Mouse (Mus musculus) neural tube, embryonic 14.5 days (tissue): ENCODE data around the gene Snrpd3. TPM values are rescaled to one million over a fixed set of nuclear protein-coding genes. Genes with fewer than 3 reads are reported as not detected.
"Not testable (repeated sequence)": the region's sequence is repeated elsewhere in the genome, so short reads cannot be mapped to it uniquely, and the experiment has no call there.

Experiments
- ATAC-seq: fragments of 200-750 bp; cut with Nextera tagmentation; 2 replicates; pipeline ENCODE4 v1.8.0; 2017; ENCODE audit warnings: low read depth, mild to moderate bottlenecking, moderate TSS enrichment, moderate library complexity
- H3K27ac ChIP-seq: fragments of 300-500 bp; sonication (generic); 2 replicates; pipeline ENCODE4 v1.5.1; 2014; ENCODE audit warnings: low read depth, mild to moderate bottlenecking, control low read depth, low read length, moderate library complexity, mixed read lengths
- H3K27me3 ChIP-seq: fragments of 300-500 bp; sonication (generic); 2 replicates; pipeline ENCODE4 v1.6.1; 2014; ENCODE audit warnings: low read length; ENCODE audit not compliant: control insufficient read depth, insufficient read depth
- H3K36me3 ChIP-seq: fragments of 300-500 bp; sonication (generic); 2 replicates; pipeline ENCODE4 v1.6.1; 2014; ENCODE audit warnings: low read length, mixed read lengths; ENCODE audit not compliant: control insufficient read depth, insufficient read depth
- H3K4me1 ChIP-seq: fragments of 300-500 bp; sonication (generic); 2 replicates; pipeline ENCODE4 v1.6.1; 2014; ENCODE audit warnings: low read length; ENCODE audit not compliant: control insufficient read depth, insufficient read depth
- H3K4me2 ChIP-seq: fragments of 300-500 bp; sonication (generic); 2 replicates; pipeline ENCODE4 v1.6.1; 2014; ENCODE audit warnings: mild to moderate bottlenecking, low read depth, low read length, control low read depth
- H3K4me3 ChIP-seq: fragments of 300-500 bp; sonication (generic); 2 replicates; pipeline ENCODE4 v1.5.1; 2014; ENCODE audit warnings: low read depth, low read length, control low read depth, mixed read lengths
- H3K9ac ChIP-seq: fragments of 300-500 bp; sonication (generic); replicated peaks from 2 replicates; pipeline ENCODE4 v1.6.1; 2014; ENCODE audit warnings: low read depth, mild to moderate bottlenecking, control low read depth, low read length, mixed read lengths
- H3K9me3 ChIP-seq: fragments of 300-500 bp; sonication (generic); 2 replicates; pipeline ENCODE4 v1.6.1; 2016; ENCODE audit warnings: low read length; ENCODE audit not compliant: control insufficient read depth
- WGBS: fragments of 180-500 bp; shearing (Covaris S2); extraction: QIAGEN DNeasy Blood & Tissue Kit; methylation state at CpG from one replicate; pipeline ENCODE4 v1.1.7; 2014; 5-methylcytosine and 5-hydroxymethylcytosine counted together
- polyA plus RNA-seq: library from polyadenylated mRNA; unstranded; fragments of >200 nt; fragmentation: Nextera tagmentation; extraction: Ambion mirVana; gene quantifications from 2 replicates; pipeline ENCODE4 v1.2.1, GENCODE M21; 2014

Snrpd3 gene
- polyA plus RNA-seq, 1 experiment from 2014 or later: 113 TPM

DNA sequence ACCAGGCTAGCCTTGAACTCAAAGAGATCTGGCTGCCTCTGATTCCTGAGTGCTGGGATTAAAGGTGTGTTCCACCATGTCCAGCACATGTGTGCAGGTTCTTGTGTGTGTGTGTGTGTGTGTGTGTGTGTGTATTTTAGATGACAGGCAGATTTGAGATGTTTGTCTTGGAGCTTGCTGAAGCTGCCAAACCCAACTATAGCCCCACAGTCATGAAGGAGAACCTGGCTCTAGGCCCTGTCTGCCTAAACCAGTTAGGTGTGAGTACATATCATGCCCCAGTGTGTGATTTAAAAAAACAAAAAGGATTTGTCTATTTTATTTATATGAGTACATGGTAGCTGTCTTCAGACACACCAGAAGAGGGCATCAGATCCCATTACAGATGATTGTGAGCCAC is 21.4 kb upstream of the Snrpd3 start:
- Histone ChIP-seq H3K36me3 (no peaks in the 10 kb centered on the region), H3K4me1 (no peaks in the 10 kb centered on the region)
- no peak for ATAC-seq

DNA sequence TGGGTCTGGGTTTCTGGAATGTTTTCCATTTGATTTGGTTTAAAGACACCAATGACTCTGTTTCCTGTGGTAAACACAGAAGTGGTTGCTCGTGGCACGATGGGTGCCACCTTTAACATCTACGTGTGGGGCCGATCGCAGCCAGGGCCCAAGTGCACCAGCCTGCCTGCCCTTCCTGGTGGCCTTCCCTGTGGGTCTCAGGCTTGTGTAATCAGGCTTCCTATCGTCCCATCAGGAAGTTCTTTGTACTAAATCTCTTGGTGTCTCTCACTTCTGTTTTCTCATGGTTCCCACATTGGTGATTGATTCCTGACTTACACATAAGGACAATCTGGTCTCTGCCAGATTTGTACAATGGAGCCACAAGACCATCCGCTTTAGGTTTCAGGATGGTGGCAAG is 18.1 kb upstream of the Snrpd3 start:
- not testable (repeated sequence) for H3K4me2 ChIP-seq, H3K27me3 ChIP-seq, H3K36me3 ChIP-seq, H3K4me1 ChIP-seq, H3K9ac ChIP-seq, ATAC-seq, H3K9me3 ChIP-seq, H3K4me3 ChIP-seq, H3K27ac ChIP-seq
- WGBS: 91% methylated on average over 7 of the region's 7 CpGs

More for the DNA sequence above, 21.4 kb upstream of the Snrpd3 start:
- Histone ChIP-seq H3K27me3 (no peaks in the 10 kb centered on the region), H3K4me2 (no peak overlapping the region), H3K9me3 (no peaks in the 10 kb centered on the region), H3K4me3 (no peak overlapping the region), H3K27ac (no peak overlapping the region), H3K9ac (no peak overlapping the region)

DNA sequence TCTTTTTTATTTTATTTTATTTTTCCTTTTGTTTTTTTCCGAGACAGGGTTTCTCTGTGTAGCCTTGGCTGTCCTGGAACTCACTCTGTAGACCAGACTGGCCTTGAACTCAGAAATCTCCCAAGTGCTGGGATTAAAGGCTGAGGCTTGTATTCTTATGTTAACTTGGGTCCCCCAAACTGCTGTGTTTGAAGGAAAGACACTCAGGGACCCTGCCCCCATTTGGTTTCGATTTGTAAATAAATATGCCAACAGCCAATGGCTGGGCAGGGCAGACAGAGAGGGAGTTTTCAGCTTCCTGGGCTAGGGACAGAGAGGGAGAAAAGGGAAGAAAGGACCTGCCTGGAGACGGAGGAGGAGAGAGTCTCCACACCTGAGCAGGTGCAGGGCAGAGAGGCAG is 17.6 kb upstream of the Snrpd3 start:
- no peak for ATAC-seq
- 44% methylated on average over 3 of the region's 3 CpGs for WGBS

DNA sequence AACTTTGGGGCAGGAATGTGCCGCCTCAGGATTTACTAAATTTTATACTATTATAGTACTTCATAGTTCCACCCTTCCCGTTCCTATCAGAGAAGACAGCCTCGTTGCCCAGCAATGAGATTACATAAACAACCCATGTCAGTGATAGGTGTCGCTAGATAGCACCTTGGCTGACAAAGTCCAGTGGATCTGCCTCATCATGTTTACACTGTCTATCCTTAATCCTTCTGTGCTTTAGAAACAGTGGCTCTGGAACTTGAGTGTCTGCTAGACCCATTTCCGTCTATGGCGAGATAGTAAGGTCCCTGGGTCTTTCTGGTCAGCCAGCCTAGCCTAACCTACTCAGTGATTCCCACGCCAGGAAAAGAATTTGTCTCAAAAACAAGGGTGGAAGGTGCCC is 17.0 kb upstream of the Snrpd3 start:
- H3K27ac ChIP-seq: no peak overlapping the region
- no peak overlapping the region for H3K4me2 ChIP-seq
- H3K36me3 ChIP-seq: no peaks in the 10 kb centered on the region
- H3K4me3 ChIP-seq: no peak overlapping the region
- H3K9me3 ChIP-seq: no peaks in the 10 kb centered on the region
- WGBS: 77% methylated on average over 7 of the region's 7 CpGs
- H3K4me1 ChIP-seq: no peaks in the 10 kb centered on the region
- no peak overlapping the region for H3K9ac ChIP-seq
- ATAC-seq: no peak
- H3K27me3 ChIP-seq: no peaks in the 10 kb centered on the region

More for the DNA sequence above, 17.6 kb upstream of the Snrpd3 start:
- H3K27me3 ChIP-seq: no peaks in the 10 kb centered on the region
- no peak overlapping the region for H3K9ac ChIP-seq
- H3K9me3 ChIP-seq: no peaks in the 10 kb centered on the region
- no peak overlapping the region for H3K4me2 ChIP-seq
- no peak overlapping the region for H3K27ac ChIP-seq
- no peak overlapping the region for H3K4me3 ChIP-seq
- no peaks in the 10 kb centered on the region for H3K36me3 ChIP-seq
- no peaks in the 10 kb centered on the region for H3K4me1 ChIP-seq

DNA sequence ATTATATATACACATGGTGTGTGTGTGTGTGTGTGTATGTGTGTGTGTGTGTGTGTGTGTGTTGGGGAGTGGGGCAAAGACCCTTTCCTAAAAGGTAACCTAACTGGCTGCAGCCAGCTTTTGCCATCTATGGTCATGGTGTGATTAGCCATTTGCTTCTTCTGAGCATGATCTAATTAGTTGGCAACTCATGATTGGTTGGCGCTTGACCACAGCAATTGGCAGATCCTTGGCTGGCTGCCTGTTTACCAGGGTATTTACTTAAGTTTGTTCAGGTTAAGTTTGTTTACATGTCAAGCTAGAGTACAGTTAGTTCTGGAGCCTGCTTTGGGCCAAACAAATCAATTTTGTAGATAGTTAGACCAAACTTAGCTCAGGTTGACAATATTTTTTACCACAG is 15.7 kb upstream of the Snrpd3 start:
- H3K4me3 ChIP-seq: no peak overlapping the region
- WGBS: 100% methylated on average over 1 of the region's 1 CpGs
- no peak overlapping the region for H3K27ac ChIP-seq

DNA sequence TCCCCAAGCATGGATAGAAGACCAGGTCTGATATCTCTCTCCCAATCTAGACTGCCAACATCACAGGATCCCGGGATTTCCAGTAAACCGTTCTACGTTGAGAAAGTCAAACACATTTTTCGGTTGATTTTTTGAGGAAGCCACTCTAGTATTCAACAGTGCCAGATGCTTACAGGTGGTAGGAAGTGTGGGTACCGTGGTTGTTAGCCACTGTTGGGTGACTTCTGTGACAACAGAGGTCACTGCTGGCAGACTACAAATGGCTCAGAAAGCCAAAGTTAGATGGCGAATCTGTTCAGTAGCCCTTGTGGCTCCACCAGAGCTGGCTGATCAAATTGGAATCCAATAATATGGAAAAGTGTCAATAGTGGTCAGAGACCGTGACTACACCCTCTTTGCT is 13.7 kb upstream of the Snrpd3 start:
- WGBS: 92% methylated on average over 7 of the region's 7 CpGs

More for the DNA sequence above, 15.7 kb upstream of the Snrpd3 start:
- no peaks in the 10 kb centered on the region for H3K4me1 ChIP-seq
- no peaks in the 10 kb centered on the region for H3K27me3 ChIP-seq
- ATAC-seq: no peak
- H3K4me2 ChIP-seq: no peak overlapping the region
- no peaks in the 10 kb centered on the region for H3K9me3 ChIP-seq
- no peak overlapping the region for H3K9ac ChIP-seq
- H3K36me3 ChIP-seq: no peaks in the 10 kb centered on the region

DNA sequence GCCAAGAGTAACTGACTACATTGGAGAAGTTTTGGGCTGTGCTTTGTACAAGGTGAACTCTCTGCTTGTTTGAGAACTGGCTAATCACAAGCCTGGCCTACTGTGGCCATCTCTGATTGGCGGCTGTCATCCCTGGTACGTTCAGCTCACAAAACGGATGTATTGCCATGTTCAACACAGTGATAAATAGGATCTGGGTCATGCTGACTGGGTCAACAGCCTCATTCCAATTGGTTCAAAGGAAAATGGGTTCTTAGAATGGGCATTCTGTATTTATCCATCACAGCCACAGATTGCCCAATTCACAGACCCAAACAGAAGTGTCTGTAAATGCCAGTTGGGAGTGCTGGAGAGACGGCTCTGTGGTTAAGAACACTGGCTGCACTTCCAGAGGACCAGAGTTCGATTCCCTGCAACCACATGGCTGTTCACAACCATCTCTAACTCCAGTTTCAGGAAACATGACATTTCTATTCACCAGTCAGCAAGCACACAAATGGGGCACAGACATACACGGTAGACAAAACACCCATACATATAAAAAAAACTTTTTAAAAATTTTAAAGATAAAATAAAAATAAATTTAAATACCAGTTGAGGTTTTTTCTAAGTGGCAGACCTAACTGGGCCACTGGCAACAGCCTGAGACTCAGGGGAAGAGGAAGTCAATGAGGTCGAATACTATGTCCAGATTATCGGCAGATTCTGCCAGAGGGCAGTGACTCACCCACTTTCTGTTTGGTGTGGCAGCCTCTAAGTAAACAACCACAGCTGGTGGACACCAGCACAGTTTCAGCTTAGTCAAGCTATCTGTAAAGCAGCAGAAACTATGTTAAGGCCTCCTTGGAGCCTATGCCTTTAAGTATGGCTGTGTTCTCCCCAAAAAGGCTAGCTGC is 12.9 kb upstream of the Snrpd3 start:
- no peak overlapping the region for H3K9ac ChIP-seq
- WGBS: 88% methylated on average over 8 of the region's 8 CpGs
- no peaks in the 10 kb centered on the region for H3K4me1 ChIP-seq
- H3K27me3 ChIP-seq: no peaks in the 10 kb centered on the region
- no peak overlapping the region for H3K4me2 ChIP-seq
- H3K9me3 ChIP-seq: no peaks in the 10 kb centered on the region
- no peak overlapping the region for H3K4me3 ChIP-seq
- H3K36me3 ChIP-seq: peaks cover 24% of the 10 kb centered on the region
- ATAC-seq: no peak
- no peak overlapping the region for H3K27ac ChIP-seq

More for the DNA sequence above, 13.7 kb upstream of the Snrpd3 start:
- no peaks in the 10 kb centered on the region for H3K27me3 ChIP-seq
- no peak overlapping the region for H3K4me2 ChIP-seq
- ATAC-seq: no peak
- peaks cover 18% of the 10 kb centered on the region for H3K36me3 ChIP-seq
- no peak overlapping the region for H3K27ac ChIP-seq
- H3K4me1 ChIP-seq: no peaks in the 10 kb centered on the region
- no peak overlapping the region for H3K4me3 ChIP-seq
- no peaks in the 10 kb centered on the region for H3K9me3 ChIP-seq
- H3K9ac ChIP-seq: no peak overlapping the region

DNA sequence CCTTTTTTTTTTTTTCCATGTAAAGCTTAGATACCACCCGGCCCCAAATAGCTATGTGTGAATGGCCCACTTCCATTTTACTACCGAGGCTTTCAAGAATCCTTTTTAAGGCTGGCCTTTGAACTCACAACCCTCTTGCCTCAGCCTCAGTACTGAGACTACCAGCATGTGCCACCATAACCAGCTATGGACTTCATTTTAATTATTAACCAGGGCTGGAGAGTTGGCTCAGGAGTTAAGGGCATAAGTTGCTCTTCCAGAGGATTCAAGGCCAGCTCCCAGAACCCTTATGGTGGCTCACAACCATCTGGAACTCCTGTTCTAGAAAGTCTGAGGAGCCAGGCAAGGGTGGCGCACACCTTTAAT is 12.2 kb upstream of the Snrpd3 start:
- Histone ChIP-seq H3K4me3 (no peak overlapping the region), H3K27me3 (no peaks in the 10 kb centered on the region), H3K9me3 (no peaks in the 10 kb centered on the region), H3K4me2 (no peak overlapping the region), H3K4me1 (no peaks in the 10 kb centered on the region), H3K27ac (no peak overlapping the region), H3K36me3 (peaks cover 31% of the 10 kb centered on the region), H3K9ac (no peak overlapping the region)
- 64% methylated on average over 3 of the region's 3 CpGs for WGBS
- no peak for ATAC-seq

DNA sequence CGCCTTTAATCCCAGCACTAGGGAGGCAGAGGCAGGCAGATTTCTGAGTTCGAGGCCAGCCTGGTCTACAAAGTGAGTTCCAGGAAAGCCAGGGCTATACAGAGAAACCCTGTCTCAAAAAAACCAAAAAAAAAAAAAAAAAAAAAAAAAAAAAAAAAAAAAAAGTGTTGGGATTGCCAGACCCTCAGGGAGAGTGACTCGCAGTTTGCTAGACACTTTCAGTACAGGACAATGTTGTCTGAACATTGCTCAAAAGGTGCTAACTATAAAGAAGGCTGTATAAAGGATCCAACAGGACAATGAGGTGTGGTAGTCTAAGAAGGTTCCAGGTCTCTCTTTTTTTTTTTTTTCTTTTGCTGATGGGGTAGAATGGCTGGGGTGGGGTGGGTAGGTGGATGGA is 11.4 kb upstream of the Snrpd3 start:
- H3K36me3 ChIP-seq: peaks cover 35% of the 10 kb centered on the region
- H3K4me1 ChIP-seq, H3K9ac ChIP-seq, H3K27me3 ChIP-seq, H3K4me3 ChIP-seq, H3K27ac ChIP-seq, H3K4me2 ChIP-seq, ATAC-seq, H3K9me3 ChIP-seq: not testable (repeated sequence)
- WGBS: 90% methylated on average over 3 of the region's 3 CpGs
